Mouse (Mus musculus): ENCODE results near the gene Fxyd3.

DNA sequence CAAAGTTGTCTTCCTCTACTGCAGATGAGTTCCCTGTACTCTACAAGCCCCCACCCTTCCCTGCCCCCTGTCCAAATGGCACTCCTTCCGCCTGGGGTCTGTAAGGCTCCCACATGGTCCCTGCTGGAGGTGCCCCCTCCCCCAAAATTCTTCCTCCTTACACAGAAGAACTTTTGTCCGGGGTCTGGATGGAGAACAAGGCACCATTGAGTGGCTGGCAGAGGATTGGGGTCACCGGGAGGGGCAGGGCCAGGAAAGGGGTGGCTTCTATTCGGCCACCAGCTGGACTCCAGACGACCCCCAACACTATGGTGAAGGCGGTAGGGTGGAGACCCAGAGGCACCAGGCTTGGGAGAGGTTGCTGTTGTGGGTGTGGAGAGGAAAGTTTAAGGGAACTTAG is 966 bp upstream of the Fxyd3 start:
- no peak for TF ChIP-seq CHD2 (IDR thresholded peaks at IDR 0.05; ENCODE audit: low read depth, low read length)
- TF ChIP-seq ZC3H11A (IDR thresholded peaks at IDR 0.05; ENCODE audit: borderline replicate concordance, low read depth, low read length): no peak
- no peak for TF ChIP-seq ZNF384 (IDR thresholded peaks at IDR 0.05; ENCODE audit: low read depth, low read length)
